Mouse (Mus musculus) fibroblast of lung, adult 2 months (primary cell): ENCODE results near the gene BC049730.
"Not testable (repeated sequence)": the region's sequence is repeated elsewhere in the genome, so short reads cannot be mapped to it uniquely, and the experiment has no call there.

Experiments used
- DNase-seq: peaks from one replicate; pipeline ENCODE4 v3.0.0-alpha.2; 2011; ENCODE audit warnings: low read depth

The BC049730 gene

GRCm38 (mm10) chr7:24708832-24709292, at the start of gene BC049730:
TSS of gene BC049730 (plus strand) at chr7:24709242.
- no peak for DNase-seq

- no peak for DNase-seq
Measured at GRCm38 (mm10) chr7:24659737-24660357, 49.2 kb upstream of the BC049730 start.

- no peak for DNase-seq
Measured at GRCm38 (mm10) chr7:24661118-24661904, 47.7 kb upstream of the BC049730 start.

- no peak for DNase-seq
Measured at GRCm38 (mm10) chr7:24662575-24662974, 46.5 kb upstream of the BC049730 start.

- DNase-seq = no peak
Measured at GRCm38 (mm10) chr7:24664301-24664700, 44.7 kb upstream of the BC049730 start.

GRCm38 (mm10) chr7:24664959-24665358, 44.1 kb upstream of the BC049730 start:
- DNase-seq = no peak

- DNase-seq = no peak
Measured at GRCm38 (mm10) chr7:24671944-24672439, 37.0 kb upstream of the BC049730 start.

GRCm38 (mm10) chr7:24676575-24676974, 32.5 kb upstream of the BC049730 start, which contains the start of gene Tex101:
TSS of gene Tex101 (minus strand) at chr7:24676675.
- DNase-seq = no peak

GRCm38 (mm10) chr7:24684121-24684520, 24.9 kb upstream of the BC049730 start:
- DNase-seq = not testable (repeated sequence)

GRCm38 (mm10) chr7:24687519-24687918, 21.5 kb upstream of the BC049730 start:
- DNase-seq = not testable (repeated sequence)

- not testable (repeated sequence) for DNase-seq
Measured at GRCm38 (mm10) chr7:24692693-24693092, 16.3 kb upstream of the BC049730 start.

- DNase-seq = not testable (repeated sequence)
Measured at GRCm38 (mm10) chr7:24697891-24698290, 11.2 kb upstream of the BC049730 start.

- DNase-seq = not testable (repeated sequence)
Measured at GRCm38 (mm10) chr7:24702841-24703240, 6.2 kb upstream of the BC049730 start.

- no peak for DNase-seq
Measured at GRCm38 (mm10) chr7:24715039-24715438, 6.0 kb downstream of the BC049730 start.

- not testable (repeated sequence) for DNase-seq
Measured at GRCm38 (mm10) chr7:24726808-24727207, 17.8 kb downstream of the BC049730 start, which contains the start of gene Gm4763. TSS of gene Gm4763 (minus strand) at chr7:24726908.

- DNase-seq = no peak
Measured at GRCm38 (mm10) chr7:24735970-24736670, 27.1 kb downstream of the BC049730 start.

GRCm38 (mm10) chr7:24750695-24751094, 41.7 kb downstream of the BC049730 start:
- no peak for DNase-seq

- no peak for DNase-seq
Measured at GRCm38 (mm10) chr7:24751610-24752009, 42.6 kb downstream of the BC049730 start.

- DNase-seq = no peak
Measured at GRCm38 (mm10) chr7:24753476-24753875, 44.4 kb downstream of the BC049730 start.

GRCm38 (mm10) chr7:24758520-24758919, 49.5 kb downstream of the BC049730 start:
- DNase-seq = no peak

GRCm38 (mm10) chr7:24760211-24760610, 51.2 kb downstream of the BC049730 start, which contains the start of gene Cd177:
TSS of gene Cd177 (minus strand) at chr7:24760311.
- DNase-seq = no peak

GRCm38 (mm10) chr7:24761161-24761560, 52.1 kb downstream of the BC049730 start:
- DNase-seq = no peak
